Mouse (Mus musculus) adrenal gland, adult 8-10 months (tissue): ENCODE results near the gene Sumo1. TPM values are rescaled to one million over a fixed set of nuclear protein-coding genes. Genes with fewer than 3 reads are reported as not detected.

Experiments
- DNase-seq: peaks from one replicate; pipeline ENCODE4 v3.0.0; 2022
- total RNA-seq, 4 experiments: library from RNA; stranded (reverse); gene quantifications; 2 replicates each; pipeline ENCODE4 v1.2.4; 2022

The Sumo1 gene
- total RNA-seq, 4 experiments from 2014 or later = 139 to 180 (median 145) TPM

- DNase-seq = no peak
Measured at GRCm38 (mm10) chr1:59548486-59548885, 122.1 kb downstream of the Sumo1 start.

- DNase-seq = no peak
Measured at GRCm38 (mm10) chr1:59543911-59544310, 126.7 kb downstream of the Sumo1 start.

GRCm38 (mm10) chr1:59542231-59542630 lies 128.4 kb downstream of the Sumo1 start:
- no peak for DNase-seq

GRCm38 (mm10) chr1:59541271-59542020 lies 129.2 kb downstream of the Sumo1 start:
- no peak for DNase-seq

- DNase-seq = no peak
Measured at GRCm38 (mm10) chr1:59540537-59541148, 130.0 kb downstream of the Sumo1 start.

DNA sequence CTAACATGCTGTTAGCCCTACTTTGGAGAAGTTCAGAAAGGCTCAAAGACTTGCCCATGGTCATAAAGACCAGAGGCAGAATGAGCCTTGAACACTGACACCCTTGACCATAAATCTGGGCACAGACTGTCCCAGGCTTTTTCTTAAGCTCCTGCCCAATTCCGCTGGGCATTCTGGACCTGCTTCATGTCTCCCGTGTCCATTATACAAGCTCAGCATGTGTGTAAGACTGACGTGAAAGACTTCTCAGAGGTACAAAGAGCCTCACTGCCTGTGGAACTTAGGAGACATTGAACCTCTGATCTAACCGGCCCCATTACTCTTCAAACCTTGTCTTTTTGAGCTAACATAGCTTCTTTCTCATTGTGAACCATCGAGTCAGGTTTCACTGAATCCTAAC lies 132.3 kb downstream of the Sumo1 start:
- no peak for DNase-seq

Other genes starting within 250 kb of the Sumo1 start
- 10 to 100 TPM; 14.6 to 19.8 (median 15.8) TPM for gene Fzd7, start 188.4 kb downstream of the Sumo1 start, total RNA-seq
- gene Gm973, start 154.6 kb downstream of the Sumo1 start, total RNA-seq = 10 to 100 TPM in 2 of 4 experiments, 1 to 10 TPM in 2; 2.2 to 59.5 (median 23.9) TPM
- 10 to 100 TPM; 78.0 to 99.9 (median 83.9) TPM for gene Nop58, start 14.1 kb upstream of the Sumo1 start, total RNA-seq
- 10 to 100 TPM; 64.0 to 68.1 (median 66.2) TPM for gene Bmpr2, start 92.6 kb upstream of the Sumo1 start, total RNA-seq
- gene Fam117b, start 242.2 kb upstream of the Sumo1 start, total RNA-seq = 10 to 100 TPM; 39.3 to 54.0 (median 45.2) TPM